Mouse (Mus musculus) heart, postnatal 25 days (tissue): ENCODE measurements around the gene Olfr223. TPM values are rescaled to one million over a fixed set of nuclear protein-coding genes. Genes with fewer than 3 reads are reported as not detected.
"Not testable (repeated sequence)": the region's sequence is repeated elsewhere in the genome, so short reads cannot be mapped to it uniquely, and the experiment has no call there.

ENCODE experiments used
- DNase-seq: peaks from one replicate; pipeline ENCODE4 v3.0.0; 2022; ENCODE audit warnings: low spot score
- intact Hi-C: fragments of 180-260 bp; cut with DNase I; formaldehyde crosslinking; loops from one replicate; pipeline ENCODE4 v1.15.1; 2025
- total RNA-seq, 2 experiments: library from RNA; stranded (reverse); gene quantifications; 2 replicates each; pipeline ENCODE4 v1.2.3; 2021

Gene Olfr223
- total RNA-seq, 2 experiments from 2014 or later, result not detected

DNA sequence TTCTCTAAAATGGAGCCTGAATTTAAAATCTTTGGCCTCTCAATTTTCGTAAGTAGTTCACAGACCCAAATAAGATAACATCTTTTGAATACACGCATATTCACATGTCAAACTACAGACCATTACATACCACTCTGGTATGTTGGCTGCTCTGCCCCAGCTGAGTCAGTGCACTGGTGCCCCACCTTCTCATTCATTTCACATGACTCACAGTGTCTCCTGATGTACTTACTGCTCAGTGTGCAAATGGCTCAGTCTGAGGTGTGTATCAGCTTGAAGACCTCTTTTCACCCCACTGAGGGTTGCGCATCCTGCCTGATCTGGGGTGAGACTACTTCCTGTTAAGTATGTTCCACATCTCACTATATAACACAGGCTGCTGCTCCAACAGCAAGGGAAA is 7.8 kb upstream of the Olfr223 start:
- intact Hi-C loops, result no loop called here
- no peak for DNase-seq

DNA sequence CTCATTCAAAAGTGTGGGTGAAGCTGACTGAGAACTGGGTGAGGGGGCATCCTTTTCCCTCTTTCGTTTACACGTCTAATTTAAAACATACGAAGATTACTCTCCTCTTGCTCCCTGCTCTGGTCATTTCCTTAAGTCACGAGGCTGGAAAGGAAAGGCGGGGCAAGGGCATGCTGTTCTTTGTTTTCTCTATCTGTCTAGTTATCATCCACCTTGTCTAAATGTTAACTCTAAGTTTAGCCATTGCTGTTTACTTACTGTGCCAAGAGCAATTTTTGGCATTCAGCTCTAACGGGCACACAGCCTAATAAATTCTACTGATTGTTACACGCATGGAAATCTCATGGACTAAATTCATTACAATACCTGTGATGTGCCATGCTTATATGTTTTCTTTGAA is 6.1 kb upstream of the Olfr223 start:
- intact Hi-C loops, result no loop called here
- DNase-seq, result no peak

DNA sequence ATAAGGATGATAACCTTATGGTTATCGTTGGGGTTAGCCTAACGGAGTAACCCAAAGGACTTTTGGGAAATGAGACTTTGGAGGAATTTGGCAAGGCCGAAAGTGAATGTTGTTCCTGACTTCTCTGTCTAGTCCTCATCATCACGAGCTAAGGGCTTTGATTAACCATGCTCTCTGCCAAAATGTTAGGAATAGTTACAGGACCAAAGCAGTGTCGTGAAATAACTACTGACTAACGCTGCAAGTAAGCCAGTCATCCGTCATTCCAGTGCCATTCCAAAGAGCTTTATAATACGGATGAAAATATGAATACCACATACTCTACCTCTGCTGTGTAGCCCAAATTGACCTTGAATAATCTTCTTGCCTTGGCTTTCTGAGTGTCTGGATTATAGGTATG is 3.9 kb upstream of the Olfr223 start:
- DNase-seq, result no peak
- intact Hi-C loops, result no loop called here

DNA sequence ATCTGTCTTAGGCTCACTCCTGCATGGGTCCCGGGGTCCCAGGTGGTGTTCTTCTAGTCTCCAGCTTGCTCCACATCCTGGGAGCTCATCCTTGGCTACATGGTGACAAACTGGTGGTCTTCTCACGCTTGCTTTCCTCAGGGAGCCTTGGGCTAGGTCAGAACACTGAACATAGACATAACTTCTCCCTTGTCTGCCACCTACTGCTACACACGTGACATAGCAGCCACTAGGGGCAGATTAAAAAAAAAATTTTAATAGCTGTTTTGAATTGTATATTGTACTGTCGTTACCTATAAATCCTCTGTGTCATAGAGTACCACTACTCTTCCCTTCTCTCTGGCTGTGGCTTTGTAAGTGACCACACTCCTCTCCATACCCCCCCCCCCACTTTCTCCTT is 3.0 kb upstream of the Olfr223 start:
- intact Hi-C loops, result no loop called here

DNA sequence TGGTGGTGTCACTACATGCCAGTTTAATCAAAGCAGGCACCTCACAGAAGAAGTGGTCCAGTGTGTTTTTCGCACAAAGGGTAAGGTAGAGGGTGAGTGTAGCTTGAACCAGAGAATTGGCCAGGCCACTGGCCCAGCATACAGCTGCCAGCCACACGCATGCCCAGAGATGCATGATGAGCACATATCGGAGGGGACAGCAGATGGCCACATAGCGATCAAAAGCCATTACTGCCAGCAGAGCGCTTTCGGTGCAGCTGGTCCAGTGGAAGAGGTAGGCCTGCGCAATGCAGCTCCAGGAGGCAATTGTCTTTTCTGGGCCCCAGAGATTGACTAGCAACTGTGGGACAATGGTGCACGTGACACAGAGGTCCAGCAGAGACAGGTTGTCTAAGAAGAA is 3.6 kb downstream of the Olfr223 start:
- intact Hi-C loops, result no loop called here
- DNase-seq, result no peak

More for the DNA sequence above, 3.0 kb upstream of the Olfr223 start:
- DNase-seq, result no peak

DNA sequence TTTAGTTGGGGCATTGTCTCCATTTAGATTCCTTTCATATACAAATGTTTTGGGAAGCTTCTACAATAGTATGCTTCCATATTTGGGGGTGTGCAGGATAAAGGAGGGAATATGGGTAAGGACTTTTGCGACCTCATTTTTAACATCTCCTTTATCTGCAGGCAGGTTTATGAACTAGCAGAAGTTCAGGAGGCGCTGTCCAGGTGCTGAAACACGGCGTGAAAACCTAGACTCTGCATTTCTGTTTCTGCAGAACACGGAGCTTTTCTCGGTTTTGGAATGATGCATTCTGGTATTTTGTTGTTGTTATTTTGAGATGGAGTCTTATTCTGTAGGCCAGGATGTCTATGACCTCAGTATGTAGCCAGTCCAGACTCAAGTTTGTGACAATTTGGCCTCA is 8.6 kb downstream of the Olfr223 start:
- intact Hi-C loops, result no loop called here
- no peak for DNase-seq

DNA sequence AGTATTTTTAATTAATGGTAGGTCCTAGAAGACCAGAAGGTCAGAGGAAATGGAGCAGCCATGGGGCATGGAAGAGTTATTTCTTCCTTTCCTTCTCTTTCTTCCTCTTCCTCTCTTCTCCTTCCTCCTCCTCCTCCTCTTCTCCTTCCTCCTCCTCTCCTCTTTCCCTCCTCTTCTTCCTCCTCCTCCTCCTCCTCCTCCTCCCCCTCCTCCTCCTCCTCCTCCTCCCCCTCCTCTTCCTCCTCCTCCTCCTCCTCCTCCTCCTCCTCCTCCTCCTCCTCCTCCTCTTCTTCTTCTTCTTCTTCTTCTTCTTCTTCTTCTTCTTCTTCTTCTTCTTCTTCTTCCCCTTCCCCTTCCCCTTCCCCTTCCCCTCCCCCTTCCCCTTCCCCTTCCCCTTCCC is 17.0 kb downstream of the Olfr223 start, which contains the start of gene Olfr222:
TSS of gene Olfr222 (minus strand) at position 101 of the 400 bp plus-strand sequence.
- DNase-seq, intact Hi-C loops: not testable (repeated sequence)

DNA sequence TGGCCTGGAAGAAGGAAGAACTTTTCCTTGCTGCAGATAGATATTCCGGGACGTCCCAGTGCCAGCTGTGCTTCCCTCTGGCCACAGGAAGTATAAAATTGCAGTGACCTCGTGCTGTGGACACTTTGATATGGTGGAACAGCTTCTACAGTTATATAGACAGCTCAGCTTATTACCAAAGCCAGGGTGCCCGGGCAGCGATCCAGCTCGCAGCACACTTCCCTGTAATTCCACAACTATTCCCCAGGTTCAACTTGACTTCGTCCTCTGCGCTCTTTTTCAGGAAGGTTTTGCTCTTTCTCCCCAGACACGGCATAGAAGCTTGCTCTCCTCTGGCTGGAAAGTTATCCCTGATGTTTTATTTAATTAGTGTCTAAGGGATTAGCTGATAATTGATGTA is 17.4 kb downstream of the Olfr223 start:
- intact Hi-C loops, result no loop called here

DNA sequence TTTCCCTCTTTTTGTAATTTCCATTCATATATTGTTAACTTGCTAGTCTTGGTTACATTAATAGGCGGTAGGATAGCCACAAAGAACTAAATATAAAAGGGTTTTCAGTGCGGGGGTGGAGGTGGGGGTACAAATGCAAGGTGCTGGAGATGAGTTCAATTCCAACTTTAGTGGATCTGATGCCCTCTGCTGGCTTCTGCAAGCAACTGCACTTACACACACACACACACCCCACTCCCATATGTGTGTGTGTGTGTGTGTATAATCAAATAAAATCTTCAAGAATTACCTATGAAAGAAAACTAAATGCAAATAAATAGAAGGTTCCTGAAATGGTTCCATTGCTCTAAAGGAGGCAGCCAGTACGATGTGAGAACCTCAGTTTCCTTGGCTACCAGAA is 23.8 kb downstream of the Olfr223 start:
- intact Hi-C loops, result loop anchor here (1.0 kb wide), 1 partner anchor 44 kb away; no protein-coding TSS in a partner anchor
- DNase-seq, result no peak

More for the DNA sequence above, 17.4 kb downstream of the Olfr223 start:
- DNase-seq, result no peak

DNA sequence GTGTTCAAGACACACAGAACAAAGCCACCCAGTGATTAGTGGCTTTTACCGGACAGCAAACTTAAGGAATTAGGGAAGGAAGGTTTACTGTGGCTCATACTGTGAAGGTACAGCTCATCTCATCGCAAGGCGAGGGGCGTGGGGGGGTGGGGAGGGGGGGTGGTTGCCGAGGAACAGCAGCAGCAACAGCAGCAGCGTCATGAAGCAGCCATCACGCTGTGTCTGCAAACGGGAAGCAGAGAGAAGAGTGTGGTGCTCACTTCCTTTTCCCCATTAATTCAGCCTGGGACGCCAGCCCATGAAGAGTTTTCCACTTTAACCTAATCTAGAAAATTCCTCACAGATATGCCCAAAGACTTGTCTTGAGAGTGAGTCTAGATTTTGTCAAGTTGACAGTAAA is 30.3 kb downstream of the Olfr223 start:
- no peak for DNase-seq
- intact Hi-C loops, result no loop called here

DNA sequence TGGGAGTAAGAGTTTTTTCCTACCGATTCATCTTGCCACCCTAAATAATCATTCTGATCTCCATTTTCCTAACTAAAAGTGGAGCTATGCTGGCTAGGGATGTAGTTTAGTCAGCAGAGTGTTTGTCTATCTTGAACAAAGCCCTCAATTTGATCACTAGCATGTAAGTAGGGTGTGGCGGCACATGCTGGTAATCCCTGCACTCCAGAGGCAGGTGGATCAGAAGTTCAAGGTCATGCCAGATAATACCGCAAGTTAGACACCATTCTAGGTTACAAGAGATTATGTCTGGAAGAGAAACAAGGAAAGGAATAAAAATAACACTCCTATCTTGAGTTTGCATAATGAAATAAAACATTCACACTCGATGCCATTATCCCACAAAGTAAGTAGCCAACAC is 30.8 kb downstream of the Olfr223 start:
- intact Hi-C loops, result no loop called here
- no peak for DNase-seq

DNA sequence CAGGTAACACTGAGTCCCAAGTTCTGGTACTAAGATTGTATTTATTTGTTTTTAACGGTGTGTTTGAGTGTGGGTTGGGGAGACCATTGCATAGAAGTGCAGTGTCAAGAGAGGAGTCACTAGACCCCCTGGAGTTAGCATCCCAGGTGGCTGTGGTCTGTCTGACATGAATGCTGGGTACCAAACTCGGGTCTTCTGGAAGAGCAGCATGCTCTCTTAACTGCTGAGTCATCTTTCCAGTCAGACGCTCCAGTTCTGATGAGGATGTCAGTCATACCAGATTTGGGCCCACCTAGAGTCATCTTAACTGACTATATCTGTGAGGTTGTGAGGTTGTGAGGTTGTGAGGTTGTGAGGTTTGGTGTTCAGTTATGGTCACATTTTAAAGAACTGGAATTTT is 32.2 kb downstream of the Olfr223 start:
- intact Hi-C loops, result no loop called here
- no peak for DNase-seq

DNA sequence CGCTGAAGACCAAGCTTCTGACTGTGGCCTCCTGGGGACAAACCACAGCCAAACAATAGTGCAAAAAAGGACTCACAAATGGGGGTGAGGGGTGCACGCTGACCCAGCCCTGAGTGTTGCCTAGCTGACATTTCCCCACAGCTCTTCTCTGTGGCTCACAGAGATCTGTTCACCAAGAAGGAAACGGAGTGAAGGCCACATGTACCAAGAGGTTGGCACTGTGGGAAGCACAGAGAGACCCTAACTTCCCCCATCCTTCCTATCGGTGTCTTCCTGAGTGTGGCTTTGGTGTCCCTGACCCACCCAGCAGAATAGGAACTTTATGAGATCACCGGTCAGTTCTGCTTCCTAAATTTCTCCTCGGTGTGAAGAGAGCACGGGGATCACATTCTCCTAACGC is 38.6 kb downstream of the Olfr223 start:
- intact Hi-C loops, result no loop called here

DNA sequence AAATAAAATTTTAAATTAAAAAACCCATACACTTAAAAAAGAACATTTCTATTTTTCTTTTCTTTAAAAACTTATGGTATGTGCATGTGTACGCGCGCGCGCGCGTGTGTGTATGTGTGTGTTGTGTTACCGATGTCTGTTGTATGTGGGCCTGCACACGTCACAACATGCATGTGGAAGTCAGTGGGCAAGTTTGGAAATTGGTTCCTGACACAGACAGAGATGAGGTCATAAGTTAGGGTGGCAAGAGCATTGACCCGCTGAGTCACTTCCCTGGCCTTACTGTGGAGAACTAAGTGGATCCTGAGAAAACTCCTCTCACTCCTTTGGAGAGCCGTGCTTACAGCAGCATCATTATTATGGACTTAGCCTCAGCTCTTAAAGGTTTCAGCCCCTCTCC is 39.0 kb downstream of the Olfr223 start:
- intact Hi-C loops, result no loop called here
- no peak for DNase-seq

More for the DNA sequence above, 38.6 kb downstream of the Olfr223 start:
- no peak for DNase-seq

DNA sequence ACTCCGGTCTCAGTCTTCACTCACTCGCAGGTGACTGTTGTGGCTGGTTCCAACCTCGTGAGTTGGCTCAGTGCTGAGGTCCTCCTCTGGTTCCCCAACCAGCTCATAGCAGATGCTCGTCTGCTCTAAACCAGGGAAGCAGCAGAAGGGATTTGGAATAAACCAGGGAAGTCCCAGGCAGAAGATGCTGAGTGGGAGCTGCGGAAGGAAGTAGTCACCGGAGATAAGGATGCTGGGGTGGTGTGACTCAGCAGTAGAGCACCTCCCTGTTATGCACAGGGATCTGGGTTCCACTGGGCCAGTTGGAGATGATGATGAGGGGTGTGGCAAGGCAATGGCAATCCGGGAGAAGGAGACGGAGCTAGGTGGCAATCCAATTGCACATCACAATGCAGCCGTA is 49.1 kb downstream of the Olfr223 start:
- DNase-seq, result no peak
- intact Hi-C loops, result no loop called here

DNA sequence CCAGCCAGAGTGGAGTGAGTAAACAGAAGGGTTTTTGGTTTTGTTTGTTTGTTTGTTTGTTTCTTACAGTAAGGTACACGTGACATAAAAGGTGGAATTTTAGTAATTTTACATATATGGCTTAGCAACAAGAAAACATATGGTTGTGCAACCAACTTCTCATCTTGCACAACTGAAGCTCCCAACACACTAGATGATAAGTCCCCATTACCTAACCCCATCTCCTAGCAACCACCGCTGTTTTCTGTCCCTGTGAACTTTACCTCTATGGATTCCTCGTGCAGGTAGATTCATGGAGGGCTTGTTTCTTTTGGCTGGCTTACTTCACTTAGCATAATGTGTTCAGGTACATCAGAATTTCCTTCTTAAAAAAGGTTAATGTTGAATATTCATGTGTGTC is 49.7 kb downstream of the Olfr223 start:
- intact Hi-C loops, result no loop called here

DNA sequence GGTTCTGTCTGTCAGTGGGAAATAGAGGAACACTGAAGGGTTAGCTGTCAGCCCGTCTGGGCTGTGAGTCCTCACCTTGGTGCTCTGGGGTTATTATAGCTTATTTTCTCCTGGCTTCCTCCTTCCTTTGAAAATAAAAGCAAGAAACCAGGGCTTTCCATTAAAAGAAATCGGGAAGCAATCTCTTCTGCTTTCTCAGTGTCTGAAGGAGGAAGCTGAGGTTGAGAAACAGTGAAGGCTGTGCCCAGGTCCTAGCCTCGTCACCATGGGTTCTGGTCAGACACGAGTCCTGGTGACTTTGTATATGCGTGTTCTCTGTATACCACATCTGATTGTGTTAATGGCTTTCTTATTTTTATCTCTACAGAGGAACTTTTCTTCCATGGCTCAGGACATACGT is 50.6 kb downstream of the Olfr223 start:
- intact Hi-C loops, result no loop called here
- DNase-seq, result no peak

More for the DNA sequence above, 49.7 kb downstream of the Olfr223 start:
- no peak for DNase-seq

DNA sequence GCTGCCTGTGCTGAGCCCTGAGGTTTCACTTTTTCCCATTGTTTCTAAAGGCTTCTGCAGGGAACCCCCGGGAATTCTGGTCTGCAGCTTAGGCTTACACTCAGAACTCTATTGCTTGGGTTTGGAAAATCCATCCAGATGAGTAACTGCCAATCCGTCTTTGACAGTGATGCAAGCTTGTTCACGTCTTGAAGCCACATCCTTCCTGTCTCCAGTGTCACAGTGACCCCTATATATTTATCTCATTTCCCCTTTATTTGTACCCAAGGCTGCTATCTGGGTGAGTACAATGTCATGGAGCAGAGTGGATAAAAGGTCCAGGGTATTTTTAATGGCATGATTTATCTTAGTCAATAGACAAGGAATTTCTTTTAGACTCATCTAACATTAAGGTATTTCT is 51.8 kb downstream of the Olfr223 start, which contains the start of gene Nlrp3:
TSS of gene Nlrp3 (plus strand) at position 245 of the 400 bp plus-strand sequence.
- no peak for DNase-seq
- intact Hi-C loops, result no loop called here

DNA sequence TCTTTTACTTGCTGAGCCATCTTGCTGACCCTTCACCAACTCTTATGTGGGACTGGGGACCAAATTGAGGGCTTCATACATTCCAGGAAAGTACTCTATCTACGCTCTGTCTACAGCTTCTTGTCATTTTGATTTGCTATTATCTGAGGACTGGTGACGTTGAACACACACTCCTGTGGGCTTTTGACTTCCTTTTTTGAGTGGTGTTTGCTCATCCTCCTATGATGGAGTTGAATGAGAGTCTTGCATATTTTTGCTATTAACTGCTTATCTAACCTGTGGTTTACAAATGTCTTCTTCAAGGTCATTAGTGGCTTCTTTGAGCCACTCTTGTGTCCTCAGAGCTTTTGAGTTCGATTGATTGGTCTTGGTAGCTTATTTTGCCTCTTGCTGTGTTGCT is 53.0 kb downstream of the Olfr223 start:
- no peak for DNase-seq
- intact Hi-C loops, result no loop called here
